Mouse (Mus musculus) stomach, postnatal 0 days (tissue): ENCODE data around the gene Fbf1. TPM values are rescaled to one million over a fixed set of nuclear protein-coding genes. Genes with fewer than 3 reads are reported as not detected.
A peak's percentile ranks its signal among the peaks of the same experiment; 100 is the strongest.

Source experiments
- ATAC-seq: fragments of 200-750 bp; cut with Nextera tagmentation; 2 replicates; pipeline ENCODE4 v1.8.0; 2017; ENCODE audit not compliant: low FRiP score, low TSS enrichment
- DNase-seq: peaks from one replicate; pipeline ENCODE4 v3.0.0-alpha.2; 2016; ENCODE audit warnings: low spot score
- H3K27ac ChIP-seq: fragments of 300-500 bp; sonication (generic); replicated peaks from 2 replicates; pipeline ENCODE4 v1.5.1; 2014; ENCODE audit warnings: mild to moderate bottlenecking, control low read depth
- H3K27me3 ChIP-seq: fragments of 300-500 bp; sonication (generic); 2 replicates; pipeline ENCODE4 v1.6.1; 2014; ENCODE audit warnings: low read length; ENCODE audit not compliant: control insufficient read depth, insufficient read depth
- H3K36me3 ChIP-seq: fragments of 300-500 bp; sonication (generic); 2 replicates; pipeline ENCODE4 v1.6.1; 2014; ENCODE audit warnings: low read length, mixed read lengths; ENCODE audit not compliant: control insufficient read depth, insufficient read depth
- H3K4me1 ChIP-seq: fragments of 300-500 bp; sonication (generic); replicated peaks from 2 replicates; pipeline ENCODE4 v1.6.1; 2014; ENCODE audit warnings: antibody characterized with exemption; ENCODE audit not compliant: control insufficient read depth, insufficient read depth
- H3K4me2 ChIP-seq: fragments of 300-500 bp; sonication (generic); replicated peaks from 2 replicates; pipeline ENCODE4 v1.6.1; 2014; ENCODE audit warnings: low read depth, mild to moderate bottlenecking, control low read depth, moderate library complexity
- H3K4me3 ChIP-seq: fragments of 300-500 bp; sonication (generic); 2 replicates; pipeline ENCODE4 v1.5.1; 2014; ENCODE audit warnings: low read depth, low read length, control low read depth
- H3K9ac ChIP-seq: fragments of 300-500 bp; sonication (generic); 2 replicates; pipeline ENCODE4 v1.6.1; 2014; ENCODE audit warnings: mild to moderate bottlenecking, low read length, control low read depth, mixed read lengths
- H3K9me3 ChIP-seq: fragments of 300-500 bp; sonication (generic); 2 replicates; pipeline ENCODE4 v1.6.1; 2016; ENCODE audit warnings: low read length; ENCODE audit not compliant: control insufficient read depth
- CTCF ChIP-seq: IDR thresholded peaks from 2 replicates; pipeline ENCODE4 v1.5.1; 2016; ENCODE audit warnings: antibody characterized with exemption, low read depth, mild to moderate bottlenecking, moderate library complexity
- EP300 ChIP-seq: optimal IDR thresholded peaks from 2 replicates; pipeline ENCODE3; 2016; ENCODE audit warnings: antibody characterized with exemption
- WGBS: fragments of 180-500 bp; shearing (Covaris S2); extraction: QIAGEN DNeasy Blood & Tissue Kit; methylation state at CpG from one replicate; pipeline ENCODE4 v1.1.7; 2014; 5-methylcytosine and 5-hydroxymethylcytosine counted together
- polyA plus RNA-seq: library from polyadenylated mRNA; unstranded; fragments of >200 nt; fragmentation: Nextera tagmentation; extraction: Ambion mirVana; gene quantifications from 2 replicates; pipeline ENCODE4 v1.2.1, GENCODE M21; 2015

The Fbf1 gene
- polyA plus RNA-seq, 1 experiment from 2014 or later: 8.0 TPM

DNA sequence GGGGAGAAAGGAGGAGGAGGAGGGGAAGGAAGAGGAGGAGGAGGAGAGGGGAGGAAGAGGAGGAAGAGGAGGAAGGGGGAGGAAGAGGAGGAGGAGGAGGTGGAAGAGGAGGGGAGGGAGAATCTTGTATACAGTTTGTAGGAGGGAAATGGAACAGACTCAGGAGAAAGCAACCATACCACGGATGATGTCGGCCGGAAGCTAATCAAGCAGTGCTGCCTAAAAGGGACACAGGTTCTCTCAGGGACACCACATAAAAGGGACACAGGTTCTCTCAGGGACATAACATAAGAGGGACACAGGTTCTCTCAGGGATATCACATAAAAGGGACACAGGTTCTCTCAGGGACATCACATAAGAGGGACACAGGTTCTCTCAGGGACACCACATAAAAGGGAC lies 1.2 kb upstream of the Fbf1 start:
- H3K36me3 ChIP-seq: peaks cover 8% of the 10 kb centered on the region; the same call in 1 of the 2 replicates
- no peaks in the 10 kb centered on the region for H3K4me1 ChIP-seq
- no peak overlapping the region for H3K4me2 ChIP-seq
- 81% methylated on average over 3 of the region's 3 CpGs for WGBS
- no peak for TF ChIP-seq CTCF
- no peak for TF ChIP-seq EP300
- H3K4me3 ChIP-seq: no peak overlapping the region
- H3K9me3 ChIP-seq: no peaks in the 10 kb centered on the region
- ATAC-seq (no peak), DNase-seq (no peak)
- no peak overlapping the region for H3K27ac ChIP-seq
- H3K27me3 ChIP-seq: no peaks in the 10 kb centered on the region
- H3K9ac ChIP-seq: no peak overlapping the region

DNA sequence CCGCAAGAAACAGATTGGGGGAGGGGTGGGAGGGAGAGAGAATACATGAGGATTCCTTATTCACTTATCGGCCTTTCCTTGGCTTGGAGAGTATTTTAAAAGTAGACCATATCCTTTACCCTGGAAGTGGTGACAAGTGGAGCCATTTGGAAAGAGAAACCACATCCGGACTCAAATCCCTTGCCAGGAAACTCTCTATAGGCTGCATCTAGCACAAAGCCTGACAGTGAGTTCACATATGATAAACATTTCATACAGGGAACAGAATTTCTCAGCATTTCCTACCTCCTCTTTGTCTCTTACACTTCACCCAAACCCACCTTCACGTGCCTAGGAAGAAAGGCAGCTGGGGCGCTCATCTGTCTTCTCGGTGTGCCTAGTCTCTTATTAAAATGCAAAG lies 734 bp downstream of the Fbf1 start:
- peak overlapping the region; percentile 90 for H3K27ac ChIP-seq
- no peak for DNase-seq
- no peaks in the 10 kb centered on the region for H3K27me3 ChIP-seq
- H3K9ac ChIP-seq: peak overlapping the region; percentile 71
- 8% methylated on average over 6 of the region's 6 CpGs for WGBS
- no peak for ATAC-seq
- H3K36me3 ChIP-seq: no peaks in the 10 kb centered on the region
- TF ChIP-seq CTCF (no peak), EP300 (no peak)
- no peaks in the 10 kb centered on the region for H3K4me1 ChIP-seq
- H3K4me3 ChIP-seq: peak overlapping the region; percentile 65
- H3K9me3 ChIP-seq: no peaks in the 10 kb centered on the region
- peak overlapping the region; percentile 70 for H3K4me2 ChIP-seq

DNA sequence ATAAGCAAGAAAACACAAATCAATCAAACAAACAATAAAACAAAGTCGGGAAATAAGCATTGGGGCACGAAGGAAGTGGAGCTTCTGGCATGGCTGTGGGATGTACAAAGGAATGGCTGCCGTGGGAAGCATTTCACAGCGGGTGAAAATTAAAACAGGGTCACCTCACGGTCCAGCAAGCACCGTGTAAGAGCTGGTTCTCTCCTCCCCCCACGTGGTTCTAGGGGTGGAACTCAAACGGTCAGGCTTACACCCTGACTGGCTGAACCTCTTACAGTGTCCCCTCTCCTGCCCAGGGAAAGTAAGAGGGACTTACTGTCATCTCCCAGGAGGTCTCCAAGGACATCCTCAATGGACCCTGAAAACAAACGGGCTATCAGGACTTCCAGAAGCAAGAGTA lies 5.0 kb downstream of the Fbf1 start:
- H3K9ac ChIP-seq: no peak overlapping the region; the same call in 1 of the 2 replicates
- no peaks in the 10 kb centered on the region for H3K9me3 ChIP-seq
- no peak for ATAC-seq
- no peaks in the 10 kb centered on the region for H3K36me3 ChIP-seq
- H3K4me3 ChIP-seq: no peak overlapping the region
- no peak overlapping the region for H3K4me2 ChIP-seq
- TF ChIP-seq EP300 (no peak), CTCF (no peak)
- no peak overlapping the region for H3K27ac ChIP-seq
- no peak for DNase-seq
- H3K4me1 ChIP-seq: no peaks in the 10 kb centered on the region
- H3K27me3 ChIP-seq: no peaks in the 10 kb centered on the region
- 45% methylated on average over 9 of the region's 9 CpGs for WGBS

DNA sequence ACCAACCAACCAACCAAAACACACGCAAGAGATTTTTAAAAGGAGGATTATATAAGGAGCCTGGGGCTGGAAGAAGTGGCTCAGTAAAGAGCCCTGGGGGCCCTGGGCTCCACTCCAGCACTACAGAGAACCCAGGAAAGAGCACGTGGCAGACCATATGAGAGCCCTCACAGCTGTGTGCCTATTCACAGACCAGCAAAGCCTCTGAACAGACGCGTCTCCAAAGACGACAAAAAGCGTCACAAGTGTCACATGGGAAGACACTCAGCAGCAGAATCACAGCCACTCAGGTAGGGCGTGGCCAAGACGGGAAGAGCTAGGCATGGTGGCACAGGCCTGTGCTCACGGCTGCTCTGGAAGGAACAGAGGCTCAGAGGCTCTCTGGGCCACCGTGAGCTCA lies 5.8 kb downstream of the Fbf1 start:
- Histone ChIP-seq H3K27ac (peak overlapping the region; percentile 82), H3K4me3 (no peak overlapping the region), H3K9ac (no peak overlapping the region), H3K27me3 (no peaks in the 10 kb centered on the region), H3K4me2 (no peak overlapping the region), H3K36me3 (no peaks in the 10 kb centered on the region), H3K9me3 (no peaks in the 10 kb centered on the region), H3K4me1 (no peaks in the 10 kb centered on the region)
- DNase-seq (no peak), ATAC-seq (no peak)
- 66% methylated on average over 10 of the region's 10 CpGs for WGBS
- TF ChIP-seq EP300 (no peak), CTCF (no peak)

DNA sequence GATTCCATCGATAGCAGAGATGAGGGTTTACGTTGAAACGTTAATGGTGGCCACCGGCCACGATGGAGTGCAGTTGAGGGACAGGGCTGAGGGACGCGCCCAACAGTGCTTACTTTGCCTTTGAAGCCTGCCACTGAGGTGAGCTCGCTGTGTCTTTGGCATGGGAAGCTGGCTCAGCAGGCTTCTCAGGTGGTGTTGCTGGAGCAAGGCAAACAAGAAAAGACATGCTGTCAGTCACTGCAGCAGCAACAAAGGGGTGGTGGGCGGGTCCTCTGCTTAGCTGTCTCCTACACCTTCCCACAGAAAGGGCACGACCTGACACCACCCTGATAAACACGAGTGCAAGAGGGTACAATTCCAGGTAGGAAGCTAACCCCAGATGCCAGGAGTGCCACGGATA lies 6.7 kb downstream of the Fbf1 start:
- no peaks in the 10 kb centered on the region for H3K4me1 ChIP-seq
- peak; percentile 59 for DNase-seq
- H3K36me3 ChIP-seq: 0 out of 2 replicates have a peak, but pooled peaks cover under 1% of the 10 kb centered on the region
- no peak overlapping the region for H3K4me3 ChIP-seq
- no peaks in the 10 kb centered on the region for H3K9me3 ChIP-seq
- 42% methylated on average over 12 of the region's 12 CpGs for WGBS
- no peaks in the 10 kb centered on the region for H3K27me3 ChIP-seq
- no peak for TF ChIP-seq EP300
- TF ChIP-seq CTCF: no peak
- no peak overlapping the region for H3K4me2 ChIP-seq
- peak; percentile 70 for ATAC-seq
- no peak overlapping the region for H3K9ac ChIP-seq
- peak overlapping the region; percentile 82 for H3K27ac ChIP-seq

DNA sequence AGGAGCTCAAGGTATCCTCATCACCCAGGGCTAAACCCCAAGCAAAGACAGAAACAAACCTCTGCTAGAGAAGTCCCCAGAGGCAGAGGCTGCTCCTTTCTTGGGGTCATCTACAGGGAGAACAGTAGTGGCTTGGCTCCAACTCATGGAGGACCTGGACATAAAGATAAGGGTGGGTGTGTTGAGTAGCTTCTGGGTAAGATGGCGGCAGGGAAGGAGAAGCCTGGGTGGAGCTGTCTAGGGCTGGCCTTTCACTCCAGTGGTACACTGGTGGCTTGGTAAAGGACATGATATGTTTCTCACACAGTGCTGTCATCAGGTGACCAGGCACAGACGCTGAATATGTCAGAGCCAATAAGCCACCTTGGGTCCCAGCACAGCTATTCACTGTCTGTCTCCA lies 17.0 kb downstream of the Fbf1 start:
- WGBS: 91% methylated on average over 2 of the region's 2 CpGs
- Histone ChIP-seq H3K4me2 (no peak overlapping the region), H3K27ac (no peak overlapping the region), H3K4me3 (no peak overlapping the region), H3K27me3 (no peaks in the 10 kb centered on the region), H3K36me3 (peaks cover 36% of the 10 kb centered on the region), H3K4me1 (no peaks in the 10 kb centered on the region), H3K9me3 (no peaks in the 10 kb centered on the region), H3K9ac (no peak overlapping the region)
- ATAC-seq (no peak), DNase-seq (no peak)
- TF ChIP-seq EP300: no peak
- no peak for TF ChIP-seq CTCF
